Mouse (Mus musculus) lung, postnatal 0 days (tissue): ENCODE results near the gene Bcar3.

Experiments
- CTCF ChIP-seq: IDR thresholded peaks from 2 replicates; pipeline ENCODE4 v1.5.1; 2016; ENCODE audit warnings: antibody characterized with exemption, mild to moderate bottlenecking
- EP300 ChIP-seq: IDR thresholded peaks from 2 replicates; pipeline ENCODE4 v1.6.1; 2016; ENCODE audit warnings: antibody characterized with exemption, mild to moderate bottlenecking, control low read depth

GRCm38 (mm10) chr3:122340135-122341068 is 46.5 kb downstream of the Bcar3 start:
- no peak for TF ChIP-seq CTCF
- peak; percentile 53; the same call in 1 of the 2 replicates for TF ChIP-seq EP300
